Mouse (Mus musculus) MEL (cell line): ENCODE results near the gene Naip1. TPM values are rescaled to one million over a fixed set of nuclear protein-coding genes. Genes with fewer than 3 reads are reported as not detected.

Experiments
- DNase-seq: peaks from one replicate; pipeline ENCODE4 v3.0.0; 2011; ENCODE audit warnings: low read depth, low spot score
- H3K27ac ChIP-seq: 2 replicates; pipeline ENCODE4 v1.5.1; 2012; ENCODE audit warnings: low read depth, mild to moderate bottlenecking, control low read depth, low read length, moderate library complexity; ENCODE audit not compliant: control insufficient read depth
- H3K27me3 ChIP-seq, 2 experiments: fragments of 150-350 bp in 1 of 2; sonication (generic) in 1 of 2; 2 replicates each; pipeline ENCODE4 v1.6.1; 2012; ENCODE audit warnings: low read length in 2 of 2, mild to moderate bottlenecking in 2 of 2, improper control_type of control experiment in 1 of 2, moderate library complexity in 1 of 2; ENCODE audit not compliant: insufficient read depth in 2 of 2, control insufficient read depth in 1 of 2
- H3K36me3 ChIP-seq, 2 experiments: 2 replicates each; pipeline ENCODE4 v1.6.1; 2012 to 2014; ENCODE audit warnings: low read length in 2 of 2, improper control_type of control experiment in 1 of 2, inconsistent platforms in 1 of 2, mild to moderate bottlenecking in 1 of 2; ENCODE audit not compliant: insufficient read depth in 2 of 2, control insufficient read depth in 1 of 2
- H3K4me1 ChIP-seq, 2 experiments: fragments of 150-350 bp in 1 of 2; sonication (generic) in 1 of 2; 2 replicates each; pipeline ENCODE4 v1.6.1; 2012; ENCODE audit warnings: low read length in 2 of 2, improper control_type of control experiment in 1 of 2, mild to moderate bottlenecking in 1 of 2; ENCODE audit not compliant: insufficient read depth in 2 of 2, control insufficient read depth in 1 of 2
- H3K4me3 ChIP-seq, 2 experiments: fragments of 150-350 bp in 1 of 2; sonication (generic) in 1 of 2; 2 replicates each; pipeline ENCODE4 v1.5.1; 2012; ENCODE audit warnings: low read depth in 2 of 2, low read length in 2 of 2, mild to moderate bottlenecking in 2 of 2, moderate library complexity in 2 of 2, control low read depth in 1 of 2, improper control_type of control experiment in 1 of 2; ENCODE audit not compliant: control insufficient read depth in 1 of 2, insufficient read depth in 1 of 2
- H3K79me2 ChIP-seq: 2 replicates; pipeline ENCODE4 v1.6.1; 2012; ENCODE audit warnings: mild to moderate bottlenecking, low read length, moderate library complexity; ENCODE audit not compliant: control insufficient read depth, poor library complexity, insufficient read depth
- H3K9ac ChIP-seq: 2 replicates; pipeline ENCODE4 v1.6.1; 2012; ENCODE audit warnings: low read depth, mild to moderate bottlenecking, control low read depth, low read length, moderate library complexity; ENCODE audit not compliant: control insufficient read depth, poor library complexity, severe bottlenecking
- H3K9me3 ChIP-seq: fragments of 150-350 bp; sonication (generic); replicated peaks from 2 replicates; pipeline ENCODE4 v1.6.1; 2012; ENCODE audit warnings: mild to moderate bottlenecking, low read length, improper control_type of control experiment, moderate library complexity; ENCODE audit not compliant: insufficient read depth
- BHLHE40 ChIP-seq: IDR thresholded peaks from 2 replicates; pipeline ENCODE4 v1.6.1; 2012; ENCODE audit warnings: low read depth, mild to moderate bottlenecking, inconsistent platforms, low read length, improper control_type of control experiment, borderline replicate concordance
- CHD2 ChIP-seq: IDR thresholded peaks from 2 replicates; pipeline ENCODE4 v1.6.1; 2011; ENCODE audit warnings: low read length, improper control_type of control experiment
- CTCF ChIP-seq, 3 experiments: IDR thresholded peaks in 2 of 3; conservative IDR thresholded peaks in 1 of 3; 2 replicates each; pipeline ENCODE4 v1.5.1; 2011 to 2012; ENCODE audit warnings: low read length in 3 of 3, low read depth in 2 of 3, mild to moderate bottlenecking in 2 of 3, improper control_type of control experiment in 1 of 3, inconsistent platforms in 1 of 3, mixed read lengths in 1 of 3, moderate library complexity in 1 of 3; ENCODE audit not compliant: control insufficient read depth in 1 of 3, insufficient read depth in 1 of 3, poor library complexity in 1 of 3, severe bottlenecking in 1 of 3
- EP300 ChIP-seq, 2 experiments: IDR thresholded peaks; 2 replicates each; pipeline ENCODE4 v1.6.1; 2011; ENCODE audit warnings: improper control_type of control experiment in 2 of 2, low read length in 2 of 2, low read depth in 1 of 2, mild to moderate bottlenecking in 1 of 2
- ETS1 ChIP-seq: IDR thresholded peaks from 2 replicates; pipeline ENCODE4 v1.6.1; 2012; ENCODE audit warnings: low read depth, mild to moderate bottlenecking, inconsistent platforms, low read length, improper control_type of control experiment, moderate library complexity
- GATA1 ChIP-seq: IDR thresholded peaks from 2 replicates; pipeline ENCODE4 v1.6.1; 2011; ENCODE audit warnings: low read depth, low read length, improper control_type of control experiment
- MAX ChIP-seq: IDR thresholded peaks from 2 replicates; pipeline ENCODE4 v1.6.1; 2011; ENCODE audit warnings: low read length, improper control_type of control experiment
- MEF2A ChIP-seq: IDR thresholded peaks from 2 replicates; pipeline ENCODE4 v1.6.1; 2014; ENCODE audit warnings: low read depth, mild to moderate bottlenecking, inconsistent platforms, low read length, improper control_type of control experiment; ENCODE audit not compliant: poor library complexity, insufficient replicate concordance, severe bottlenecking; ENCODE audit errors: extremely low read depth
- MXI1 ChIP-seq: IDR thresholded peaks from 2 replicates; pipeline ENCODE4 v1.6.1; 2011; ENCODE audit warnings: mild to moderate bottlenecking, low read depth, low read length, improper control_type of control experiment
- MYC ChIP-seq: IDR thresholded peaks from 2 replicates; pipeline ENCODE4 v1.6.1; 2011; ENCODE audit warnings: low read depth, mild to moderate bottlenecking, low read length, improper control_type of control experiment, moderate library complexity
- NRF1 ChIP-seq: IDR thresholded peaks from 2 replicates; pipeline ENCODE4 v1.6.1; 2014; ENCODE audit warnings: low read depth, mild to moderate bottlenecking, inconsistent platforms, low read length, improper control_type of control experiment, moderate library complexity; ENCODE audit not compliant: poor library complexity, insufficient read depth, severe bottlenecking
- POLR2A ChIP-seq, 2 experiments: IDR thresholded peaks; 2 replicates each; pipeline ENCODE4 v1.6.1; 2011 to 2012; ENCODE audit warnings: low read length in 2 of 2, mild to moderate bottlenecking in 2 of 2, control low read depth in 1 of 2, improper control_type of control experiment in 1 of 2, low read depth in 1 of 2, moderate library complexity in 1 of 2; ENCODE audit not compliant: control insufficient read depth in 1 of 2, insufficient read depth in 1 of 2, poor library complexity in 1 of 2
- POLR2AphosphoS5 ChIP-seq: IDR thresholded peaks from 2 replicates; pipeline ENCODE4 v1.6.1; 2012; ENCODE audit warnings: low read depth, borderline replicate concordance, mild to moderate bottlenecking, inconsistent platforms, low read length, moderate library complexity, mixed read lengths
- RAD21 ChIP-seq: IDR thresholded peaks from 2 replicates; pipeline ENCODE4 v1.6.1; 2011; ENCODE audit warnings: mild to moderate bottlenecking, low read depth, low read length, improper control_type of control experiment
- RCOR1 ChIP-seq: IDR thresholded peaks from 2 replicates; pipeline ENCODE4 v1.6.1; 2012; ENCODE audit warnings: low read depth, mild to moderate bottlenecking, inconsistent platforms, low read length, improper control_type of control experiment
- SIN3A ChIP-seq: IDR thresholded peaks from 2 replicates; pipeline ENCODE4 v1.6.1; 2012; ENCODE audit warnings: low read length, improper control_type of control experiment, inconsistent platforms
- SMC3 ChIP-seq: IDR thresholded peaks from 2 replicates; pipeline ENCODE4 v1.6.1; 2011; ENCODE audit warnings: low read depth, low read length, improper control_type of control experiment
- TBP ChIP-seq: IDR thresholded peaks from 2 replicates; pipeline ENCODE4 v1.8.0; 2011; ENCODE audit warnings: low read depth, low read length, improper control_type of control experiment
- TCF12 ChIP-seq: IDR thresholded peaks from 2 replicates; pipeline ENCODE4 v1.6.1; 2014; ENCODE audit warnings: low read depth, mild to moderate bottlenecking, inconsistent platforms, low read length, improper control_type of control experiment, moderate library complexity
- UBTF ChIP-seq: IDR thresholded peaks from 2 replicates; pipeline ENCODE4 v1.6.1; 2012; ENCODE audit warnings: low read depth, mild to moderate bottlenecking, inconsistent platforms, low read length, improper control_type of control experiment, moderate library complexity, borderline replicate concordance; ENCODE audit not compliant: insufficient read depth
- USF1 ChIP-seq: IDR thresholded peaks from 2 replicates; pipeline ENCODE4 v1.6.1; 2014; ENCODE audit warnings: low read depth, mild to moderate bottlenecking, inconsistent platforms, low read length, improper control_type of control experiment, moderate library complexity
- USF2 ChIP-seq, 2 experiments: IDR thresholded peaks; 2 replicates each; pipeline ENCODE4 v1.6.1; 2011 to 2012; ENCODE audit warnings: improper control_type of control experiment in 2 of 2, low read length in 2 of 2, borderline replicate concordance in 1 of 2, inconsistent platforms in 1 of 2, low read depth in 1 of 2, mild to moderate bottlenecking in 1 of 2; ENCODE audit not compliant: insufficient read depth in 1 of 2
- ZC3H11A ChIP-seq: IDR thresholded peaks from 2 replicates; pipeline ENCODE4 v1.6.1; 2012; ENCODE audit warnings: low read depth, mild to moderate bottlenecking, inconsistent platforms, low read length, improper control_type of control experiment
- ZKSCAN1 ChIP-seq: IDR thresholded peaks from 2 replicates; pipeline ENCODE4 v1.6.1; 2012; ENCODE audit warnings: low read depth, mild to moderate bottlenecking, inconsistent platforms, low read length, improper control_type of control experiment, moderate library complexity
- ZMIZ1 ChIP-seq: IDR thresholded peaks from 2 replicates; pipeline ENCODE4 v1.6.1; 2012; ENCODE audit warnings: low read depth, mild to moderate bottlenecking, inconsistent platforms, low read length, improper control_type of control experiment, moderate library complexity
- ZNF384 ChIP-seq: IDR thresholded peaks from 2 replicates; pipeline ENCODE4 v1.6.1; 2012; ENCODE audit warnings: low read depth, mild to moderate bottlenecking, inconsistent platforms, low read length, improper control_type of control experiment
- polyA plus RNA-seq, 2 experiments: library from polyadenylated mRNA; stranded (reverse) in 1 of 2; unstranded in 1 of 2; fragments of >175 nt in 1 of 2; fragments of >200 nt in 1 of 2; gene quantifications; 2 replicates each; pipeline versions ENCODE4 v1.2.1 to v1.2.4; 2012; ENCODE audit warnings: low replicate concordance in 2 of 2, low read depth in 1 of 2; ENCODE audit not compliant: insufficient read length in 2 of 2, insufficient read depth in 1 of 2, missing spikeins in 1 of 2
- total RNA-seq: library from RNA; depleted of rRNA; stranded (reverse); fragments of 300-350 nt; gene quantifications from 2 replicates; pipeline ENCODE4 v1.2.3, GENCODE M21; 2012

The Naip1 gene
- total and polyA plus RNA-seq, 3 experiments, result 0.01 TPM; not detected in 2

- TF ChIP-seq BHLHE40 (no peak), SIN3A (peak; percentile 62), CHD2 (no peak), ZNF384 (peak; percentile 88), EP300 (IDR thresholded peaks at IDR 0.05; ENCODE audit: low read depth in 1 of 2, low read length in 2 of 2) (no peak), TCF12 (peak; percentile 62; the same call in 1 of the 2 replicates), UBTF (no peak), MXI1 (peak; percentile 37; the same call in 1 of the 2 replicates), ZKSCAN1 (no peak)
These were observed 39.6 kb upstream of the Naip1 start, which contains the start of gene Gtf2h2 (continued) for GRCm38 (mm10) chr13:100492061-100492787.

- H3K9me3 ChIP-seq, result no peaks in the 10 kb centered on the region
- no peak for TF ChIP-seq TBP
- TF ChIP-seq MYC, result peak; percentile 57; the same call in 1 of the 2 replicates
- no peak for TF ChIP-seq NRF1
- TF ChIP-seq USF1, result no peak
- TF ChIP-seq RCOR1, result no peak
- TF ChIP-seq, all 39 proteins: peak for 1
- no peaks in the 10 kb centered on the region for H3K27me3 ChIP-seq
- peak overlapping the region; percentile 97 for H3K9ac ChIP-seq
- H3K27ac ChIP-seq, result peak overlapping the region; percentile 87
- H3K4me3 ChIP-seq, result peak overlapping the region; percentile 83 to 100
- H3K79me2 ChIP-seq, result peaks cover 16% of the 10 kb centered on the region
- H3K36me3 ChIP-seq, result peaks cover 15 to 16% of the 10 kb centered on the region in 2 experiments
- peaks cover 2 to 14% of the 10 kb centered on the region in 2 experiments; a peak in 3 of 4 replicates for H3K4me1 ChIP-seq
- DNase-seq, result no peak
These were observed 39.0 kb upstream of the Naip1 start for GRCm38 (mm10) chr13:100491623-100492022.

GRCm38 (mm10) chr13:100490424-100490823, 37.8 kb upstream of the Naip1 start:
- no peaks in the 10 kb centered on the region for H3K9me3 ChIP-seq
- peak overlapping the region; percentile 76 for H3K27ac ChIP-seq
- peaks cover 2 to 14% of the 10 kb centered on the region in 2 experiments; a peak in 3 of 4 replicates for H3K4me1 ChIP-seq
- H3K9ac ChIP-seq, result peak overlapping the region; percentile 59
- H3K27me3 ChIP-seq, result no peaks in the 10 kb centered on the region
- peaks cover 16 to 22% of the 10 kb centered on the region in 2 experiments for H3K36me3 ChIP-seq
- peaks cover 16% of the 10 kb centered on the region for H3K79me2 ChIP-seq
- peak overlapping the region; percentile 58 to 62 for H3K4me3 ChIP-seq
- DNase-seq, result peak; percentile 81
- TF ChIP-seq BHLHE40, result no peak
- peak; percentile 56; the same call in 1 of the 2 replicates for TF ChIP-seq MAX
- TF ChIP-seq POLR2AphosphoS5, result no peak
- TF ChIP-seq NRF1, result no peak
- TF ChIP-seq MYC, result peak; percentile 86
- TF ChIP-seq RCOR1, result no peak
- no peak for TF ChIP-seq ZMIZ1
- TF ChIP-seq USF2 (IDR thresholded peaks at IDR 0.05; ENCODE audit: borderline replicate concordance in 1 of 2, insufficient read depth in 1 of 2, low read depth in 1 of 2, low read length in 2 of 2), result no peak
- TF ChIP-seq ZNF384, result no peak
- TF ChIP-seq RAD21, result no peak
- TF ChIP-seq SMC3, result no peak
- no peak for TF ChIP-seq CTCF (IDR thresholded peaks at IDR 0.05 in 2 of 3, conservative IDR thresholded peaks at IDR 0.05 in 1 of 3; ENCODE audit: control insufficient read depth in 1 of 3, insufficient read depth in 1 of 3, low read depth in 2 of 3, low read length in 3 of 3, poor library complexity in 1 of 3, severe bottlenecking in 1 of 3)
- no peak for TF ChIP-seq ZC3H11A
- peak; percentile 29; the same call in 1 of the 2 replicates for TF ChIP-seq GATA1
- peak; percentile 79 for TF ChIP-seq ETS1
- no peak for TF ChIP-seq MEF2A
- no peak for TF ChIP-seq POLR2A (IDR thresholded peaks at IDR 0.05; ENCODE audit: control insufficient read depth in 1 of 2, insufficient read depth in 1 of 2, low read depth in 1 of 2, low read length in 2 of 2, poor library complexity in 1 of 2)
